Mouse (Mus musculus): ENCODE measurements around the gene Ppip5k2.

Ppip5k2 gene

DNA sequence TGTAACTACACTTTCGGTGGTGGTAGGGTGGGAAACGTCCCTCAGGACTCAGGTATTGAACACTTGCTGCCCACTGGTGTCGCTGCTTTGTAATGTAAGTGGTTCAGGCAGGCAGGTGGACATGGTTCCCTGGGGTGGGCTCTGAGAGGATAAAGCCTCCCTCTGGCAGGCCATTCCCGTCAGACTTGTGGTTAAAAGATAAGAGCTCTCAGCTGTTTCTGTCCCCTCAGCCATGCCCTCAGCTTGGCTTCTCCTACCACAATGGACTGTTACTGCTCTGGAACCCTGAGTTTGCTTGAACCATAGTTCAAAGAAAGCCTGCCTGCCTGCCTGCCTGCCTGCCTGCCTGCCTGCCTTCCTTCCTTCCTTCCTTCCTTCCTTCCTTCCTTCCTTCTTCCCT, 15.8 kb downstream of the Ppip5k2 start:
- no peak for DNase-seq (ENCODE audit: low read depth)

GRCm38 (mm10) chr1:97753216-97753615, 17.0 kb downstream of the Ppip5k2 start:
- no peak for DNase-seq (ENCODE audit: low read depth)

DNA sequence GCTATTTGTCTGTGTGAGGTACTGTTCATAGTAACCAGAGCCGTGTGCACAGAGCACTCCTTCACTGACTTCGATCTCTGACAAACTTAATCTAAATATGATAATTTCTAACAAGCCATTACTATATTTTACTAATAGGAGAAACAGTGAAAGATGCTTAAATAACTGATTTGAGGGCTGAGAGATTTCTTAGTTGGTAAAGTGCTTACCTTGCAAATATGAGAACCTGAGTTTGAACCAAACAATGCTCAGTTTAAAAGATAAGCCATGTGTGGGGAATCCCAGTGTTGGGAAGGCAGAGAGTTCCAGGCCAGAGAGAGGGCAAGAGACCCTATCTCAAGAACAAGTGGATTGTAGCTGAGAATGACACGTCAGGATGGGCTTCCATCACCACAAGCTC, 22.0 kb downstream of the Ppip5k2 start:
- no peak for DNase-seq (ENCODE audit: low read depth)

GRCm38 (mm10) chr1:97746261-97746660, 23.9 kb downstream of the Ppip5k2 start:
- no peak for DNase-seq (ENCODE audit: low read depth)

GRCm38 (mm10) chr1:97745712-97746111, 24.5 kb downstream of the Ppip5k2 start:
- DNase-seq (ENCODE audit: low read depth): no peak

DNA sequence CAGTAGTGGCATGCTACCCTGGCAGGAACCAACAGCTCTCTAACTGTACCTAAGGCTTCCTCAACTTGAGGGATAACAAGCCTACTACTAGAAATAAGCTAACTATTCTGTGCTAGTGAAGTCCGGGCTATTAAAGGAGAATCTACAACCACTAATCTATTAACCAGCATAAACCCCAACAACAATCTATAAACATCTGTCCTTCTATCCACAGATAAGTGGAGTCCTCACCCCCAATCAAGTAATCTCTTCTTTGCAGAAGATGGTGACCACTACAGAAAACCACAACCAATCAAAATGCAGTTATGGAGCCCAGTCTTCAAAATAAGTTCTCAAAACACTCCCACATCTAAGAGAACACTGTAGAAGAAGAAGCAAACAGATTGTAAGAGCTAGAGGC, 27.1 kb downstream of the Ppip5k2 start:
- no peak for DNase-seq (ENCODE audit: low read depth)

DNA sequence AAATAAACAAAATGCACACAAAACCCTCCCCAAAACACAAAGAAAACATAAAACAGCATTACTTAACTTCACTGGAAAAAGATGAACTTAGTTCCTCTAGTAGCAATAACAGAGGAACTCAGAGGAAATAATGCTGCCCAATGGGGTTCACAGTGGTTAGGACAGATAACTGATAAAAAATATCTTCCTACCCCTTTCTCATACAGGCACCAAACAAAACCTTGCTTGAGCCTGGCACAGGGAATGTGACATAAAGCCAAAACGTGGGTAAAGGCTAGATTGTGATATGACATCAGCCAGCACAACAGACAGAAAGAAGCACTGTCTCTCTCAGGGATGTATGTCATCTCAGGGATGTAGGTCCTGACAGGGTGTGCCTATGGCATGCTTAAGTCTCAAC, 40.9 kb downstream of the Ppip5k2 start:
- DNase-seq (ENCODE audit: low read depth): no peak

GRCm38 (mm10) chr1:97726730-97727129, 43.5 kb downstream of the Ppip5k2 start:
- DNase-seq (ENCODE audit: low read depth): peak; percentile 23

GRCm38 (mm10) chr1:97718440-97718839, 51.8 kb downstream of the Ppip5k2 start:
- no peak for DNase-seq (ENCODE audit: low read depth)

DNA sequence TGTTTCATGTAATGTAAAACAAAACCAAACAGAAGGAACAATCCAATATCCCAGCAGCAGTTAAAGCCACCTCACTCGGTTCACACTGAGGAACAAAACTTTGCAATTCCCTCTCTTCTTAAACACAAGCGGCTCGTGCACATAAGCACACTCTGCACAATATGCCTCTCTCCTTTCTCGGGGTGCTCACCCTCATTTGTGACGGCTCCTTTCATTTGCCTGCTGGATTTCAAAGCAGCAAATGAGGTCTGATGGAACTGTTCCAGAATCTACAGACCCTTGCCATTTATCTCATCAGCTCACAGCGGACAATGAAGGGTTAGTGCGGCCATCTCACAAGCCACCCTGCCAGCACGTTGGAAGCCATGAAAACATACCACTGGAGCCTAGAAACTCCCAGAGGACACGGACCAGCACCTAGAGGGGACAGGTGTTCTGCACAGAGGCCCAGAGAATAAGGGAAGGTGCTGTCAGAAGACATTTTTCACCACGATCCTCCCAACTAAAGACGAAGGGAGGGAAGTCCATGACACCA, 55.8 kb downstream of the Ppip5k2 start:
- DNase-seq (ENCODE audit: low read depth): no peak

DNA sequence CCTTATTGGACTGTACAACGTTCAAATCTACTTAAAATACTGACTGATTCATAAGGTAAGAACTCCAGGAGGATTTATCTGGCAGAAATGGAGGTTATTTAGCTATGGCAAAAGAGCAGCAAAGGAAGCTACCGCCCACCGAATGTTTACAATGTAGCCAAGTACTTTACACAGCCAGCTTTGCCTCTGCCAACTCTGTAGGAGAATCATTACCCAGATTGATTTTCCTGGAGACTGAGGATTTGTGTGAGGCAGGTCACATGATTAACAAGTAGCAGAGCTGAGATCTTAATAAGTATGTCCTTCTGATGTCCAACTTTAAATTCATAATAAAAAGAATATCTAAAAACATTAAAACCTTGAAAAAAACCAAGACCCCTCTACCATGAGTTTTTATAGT, 59.7 kb downstream of the Ppip5k2 start:
- no peak for DNase-seq (ENCODE audit: low read depth)

GRCm38 (mm10) chr1:97705389-97705788, 64.8 kb downstream of the Ppip5k2 start:
- DNase-seq (ENCODE audit: low read depth): peak; percentile 11

GRCm38 (mm10) chr1:97704646-97705045, 65.6 kb downstream of the Ppip5k2 start:
- DNase-seq (ENCODE audit: low read depth): no peak

DNA sequence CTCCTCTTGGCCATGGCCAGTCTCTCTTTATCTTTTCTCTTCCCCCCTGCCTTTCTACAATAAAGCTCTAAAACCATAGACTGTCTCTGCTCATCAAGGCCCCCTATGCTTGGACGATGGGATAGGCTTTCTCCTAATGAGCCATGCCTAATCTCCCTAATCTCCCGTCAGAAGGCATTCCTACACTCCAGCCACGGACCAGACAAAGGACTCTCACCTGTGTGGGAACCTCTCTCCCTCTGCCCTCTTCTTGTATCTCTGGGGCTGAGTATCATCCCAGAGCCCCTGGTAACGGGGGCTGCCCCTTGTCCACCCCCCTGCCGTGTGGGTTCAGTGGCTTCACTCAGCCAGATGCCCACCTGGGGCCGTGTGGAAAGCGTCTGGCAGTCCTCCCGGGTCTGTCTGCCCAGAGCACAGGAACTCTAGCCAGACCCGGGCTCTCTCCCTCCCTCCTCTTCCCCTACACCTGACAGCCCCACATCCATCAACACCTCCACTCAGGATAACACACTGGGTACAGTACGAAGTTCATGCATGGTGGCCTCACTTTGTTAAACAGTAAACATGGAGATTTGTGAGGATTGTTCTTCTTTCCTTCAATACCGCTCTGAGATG, 71.1 kb downstream of the Ppip5k2 start:
- no peak for DNase-seq (ENCODE audit: low read depth)

DNA sequence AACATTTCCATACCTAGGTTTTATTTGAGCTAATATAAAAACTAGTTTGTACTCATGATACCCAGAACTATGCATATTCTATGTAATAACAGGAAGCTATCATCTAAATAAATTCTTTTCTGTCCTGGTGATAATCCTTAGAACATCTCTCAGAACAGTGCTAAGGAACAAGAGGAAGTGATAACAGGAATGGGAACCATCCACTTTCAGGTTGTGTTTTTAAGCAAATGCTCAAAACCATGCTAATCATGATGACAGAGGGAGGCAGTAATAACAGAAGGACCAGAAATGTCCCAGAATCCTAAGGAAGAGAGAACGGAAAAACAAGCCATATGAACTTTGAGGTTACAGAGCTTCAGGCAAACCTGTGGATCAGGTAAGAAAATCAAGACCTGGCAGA, 72.9 kb downstream of the Ppip5k2 start:
- no peak for DNase-seq (ENCODE audit: low read depth)

DNA sequence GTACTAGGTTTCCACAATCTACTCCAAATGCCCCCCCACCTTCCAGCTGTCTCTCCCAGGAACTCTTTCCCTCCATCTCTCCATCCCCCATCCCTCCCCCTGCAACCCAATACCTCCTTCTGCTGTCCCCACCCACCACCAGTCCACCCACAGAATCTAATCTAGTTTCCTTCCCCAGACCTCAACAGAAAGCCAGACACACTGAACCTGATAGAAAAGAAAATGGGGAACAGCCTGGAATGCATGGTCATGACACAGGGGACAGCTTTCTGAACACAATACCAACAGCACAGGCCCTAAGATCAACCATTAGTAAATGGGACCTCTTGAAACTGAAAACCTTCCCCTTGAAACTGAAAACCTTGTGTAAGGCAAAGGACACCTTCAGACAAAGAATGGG, 76.4 kb downstream of the Ppip5k2 start:
- DNase-seq (ENCODE audit: low read depth): no peak

- peak; percentile 85 for DNase-seq (ENCODE audit: low read depth)
These were observed 81.5 kb downstream of the Ppip5k2 start for GRCm38 (mm10) chr1:97688756-97689155.

- no peak for DNase-seq (ENCODE audit: low read depth)
These were observed 93.6 kb downstream of the Ppip5k2 start for GRCm38 (mm10) chr1:97676526-97677177.

DNA sequence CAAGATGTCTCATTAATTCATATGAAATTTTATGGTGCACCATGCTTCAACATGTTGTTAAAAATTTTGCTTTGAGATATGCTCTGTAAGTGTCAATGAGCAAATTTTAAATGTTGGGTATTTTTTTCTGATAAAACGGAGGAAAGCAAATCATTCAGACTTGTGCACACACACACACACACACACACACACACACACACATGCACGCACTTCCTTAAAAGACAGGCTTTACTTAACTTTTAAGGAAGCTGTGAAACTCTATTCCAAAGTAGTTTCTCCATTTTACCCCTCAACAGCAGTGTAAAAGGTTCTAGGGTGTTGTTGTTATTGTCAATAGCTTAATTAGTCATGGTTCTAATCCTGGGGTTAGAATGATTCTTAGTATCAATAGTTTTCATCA, 94.1 kb downstream of the Ppip5k2 start:
- no peak for DNase-seq (ENCODE audit: low read depth)

- DNase-seq (ENCODE audit: low read depth): no peak
These were observed 97.4 kb downstream of the Ppip5k2 start for GRCm38 (mm10) chr1:97672849-97673248.

DNA sequence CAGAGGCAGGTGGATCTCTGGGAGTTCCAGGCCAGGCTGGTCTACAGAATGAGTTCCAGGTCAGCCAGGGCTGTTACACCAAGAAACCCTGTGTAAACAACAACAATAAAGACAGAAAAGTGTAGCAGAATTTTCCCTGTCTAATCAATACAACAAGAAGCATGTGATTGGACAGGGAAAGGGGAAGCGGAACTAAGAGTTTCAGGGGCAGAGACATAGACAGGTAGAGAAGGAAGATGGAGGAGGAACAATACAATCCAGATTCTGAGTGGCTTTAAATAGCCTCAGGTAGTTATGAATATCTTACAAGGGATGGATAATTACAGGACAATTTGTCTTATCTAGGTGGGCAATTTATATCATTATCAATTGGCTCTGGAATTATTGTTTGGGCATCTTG, 102.9 kb downstream of the Ppip5k2 start:
- DNase-seq (ENCODE audit: low read depth): no peak

- no peak for DNase-seq (ENCODE audit: low read depth)
These were observed 107.9 kb downstream of the Ppip5k2 start for GRCm38 (mm10) chr1:97662324-97662723.

GRCm38 (mm10) chr1:97661406-97662241, 108.6 kb downstream of the Ppip5k2 start, which contains the start of gene D1Ertd622e:
Gene D1Ertd622e (minus strand): TSS chr1:97662074.
- DNase-seq (ENCODE audit: low read depth): peak; percentile 89

Data from NIH3T3 (cell line).